Mouse (Mus musculus): ENCODE measurements around the gene Uqcr11. TPM values are rescaled to one million over a fixed set of nuclear protein-coding genes. Genes with fewer than 3 reads are reported as not detected.

Uqcr11 gene
- polyA plus RNA-seq, 2 experiments = 707 to 718 TPM

DNA sequence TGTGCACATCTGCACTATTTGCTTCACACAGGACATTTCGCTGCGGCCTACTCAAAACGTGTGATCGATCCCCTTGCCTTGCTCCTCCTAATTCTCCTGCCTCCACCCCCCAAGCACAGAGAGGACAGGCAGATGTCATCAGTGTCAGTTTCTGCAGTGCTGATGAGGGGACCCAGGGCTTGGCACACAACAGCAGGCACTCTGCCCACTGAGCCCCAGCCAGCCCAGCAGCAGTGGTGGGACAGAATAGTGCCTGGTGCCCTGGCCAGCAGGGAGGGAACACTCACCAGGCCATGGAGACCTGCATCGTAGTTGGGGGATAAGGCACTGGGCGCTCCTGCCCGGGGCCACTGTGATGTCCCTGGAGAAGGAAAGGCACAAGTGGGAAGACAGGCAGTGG is 8.9 kb upstream of the Uqcr11 start:
- ATAC-seq (ENCODE audit: low FRiP score, low read depth) (no peak), DNase-seq (ENCODE audit: low spot score) (no peak)
- no peak overlapping the region for H3K27ac ChIP-seq (replicated peaks; ENCODE audit: low read depth, low read length)
- no peak for TF ChIP-seq POLR2A (IDR thresholded peaks at IDR 0.05; ENCODE audit: borderline replicate concordance, extremely low read depth, insufficient read depth, insufficient read length)
- WGBS = 93% methylated on average over 7 of the region's 7 CpGs
- no peak overlapping the region for H3K9ac ChIP-seq (ENCODE audit: low read depth, low read length, severe bottlenecking)
- H3K4me2 ChIP-seq (replicated peaks; ENCODE audit: low read depth, low read length, severe bottlenecking) = no peak overlapping the region
- H3K4me1 ChIP-seq (ENCODE audit: control insufficient read depth, insufficient read depth, low read length) = no peaks in the 10 kb centered on the region
- no peaks in the 10 kb centered on the region for H3K9me3 ChIP-seq (ENCODE audit: control insufficient read depth, low read length)
- no peaks in the 10 kb centered on the region for H3K27me3 ChIP-seq (ENCODE audit: control insufficient read depth, insufficient read depth, low read length)
- H3K36me3 ChIP-seq (ENCODE audit: control insufficient read depth, insufficient read depth, low read length) = peaks cover 99% of the 10 kb centered on the region
- H3K4me3 ChIP-seq (replicated peaks; ENCODE audit: low read length) = no peak overlapping the region

DNA sequence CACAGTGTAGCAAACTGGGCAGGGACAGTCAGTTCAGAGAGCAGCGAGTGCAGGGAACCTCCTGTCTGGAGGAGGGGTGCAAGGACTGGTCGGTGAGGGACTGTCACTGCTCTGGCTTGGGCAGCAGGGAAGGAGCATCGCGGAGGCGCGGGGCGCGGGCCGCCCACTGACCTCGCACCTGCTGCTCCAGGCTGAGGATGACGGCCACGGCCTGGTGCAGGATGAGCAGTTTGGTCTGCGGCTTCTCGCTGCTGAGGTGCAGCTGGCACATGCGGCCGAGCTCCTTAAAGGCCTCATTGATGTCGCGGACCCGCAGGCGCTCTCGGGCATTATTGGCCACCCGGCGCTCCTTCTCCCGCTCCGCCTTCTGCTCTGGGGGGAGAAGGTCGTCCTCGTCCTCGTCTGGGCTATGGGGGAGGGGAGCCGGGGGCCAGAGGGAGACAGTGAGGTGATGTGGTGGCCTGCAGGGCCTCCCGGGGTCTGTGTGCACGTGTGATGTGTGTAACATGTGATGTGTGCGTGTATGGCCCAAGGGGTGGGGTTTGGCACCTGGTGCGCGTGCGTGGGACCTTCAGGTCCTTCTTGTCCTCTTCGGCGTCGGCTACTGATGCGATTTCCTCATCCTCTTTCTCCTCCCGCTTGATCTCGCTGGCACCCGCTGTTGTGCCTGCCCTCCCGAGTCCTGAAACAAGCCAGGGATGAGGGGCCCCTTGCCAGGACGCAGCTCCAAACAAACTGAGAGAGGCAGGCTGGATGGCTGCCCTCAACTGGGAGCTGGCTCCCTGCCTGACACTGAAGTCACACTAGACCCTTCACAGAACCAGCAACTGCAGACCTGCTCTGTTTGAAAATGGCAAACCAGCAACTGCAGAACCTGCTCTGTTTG is 6.3 kb upstream of the Uqcr11 start:
- H3K4me3 ChIP-seq (replicated peaks; ENCODE audit: low read length) = no peak overlapping the region
- 86% methylated on average over 44 of the region's 44 CpGs for WGBS
- DNase-seq (ENCODE audit: low spot score) = no peak

DNA sequence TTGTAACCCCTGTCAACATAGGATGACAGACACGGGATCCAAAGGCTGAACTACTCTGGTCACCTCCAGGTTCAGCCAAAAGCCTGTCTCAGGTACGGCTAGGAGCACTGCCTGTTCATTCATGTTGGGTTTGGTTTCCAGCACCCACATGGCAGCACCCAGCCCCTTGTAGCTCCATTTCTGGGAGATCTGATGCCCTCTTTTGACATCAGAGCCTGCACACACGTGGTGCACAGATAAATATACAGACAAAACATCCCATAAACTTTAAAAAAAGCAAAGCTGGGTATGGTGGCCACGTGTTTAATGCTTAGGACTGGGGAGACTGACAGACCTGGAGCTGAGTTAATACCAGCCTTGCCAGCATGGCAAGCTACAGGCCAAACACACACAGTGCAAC is 1.3 kb upstream of the Uqcr11 start:
- Histone ChIP-seq H3K9me3 (ENCODE audit: control insufficient read depth, low read length) (no peaks in the 10 kb centered on the region), H3K9ac (ENCODE audit: low read depth, low read length, severe bottlenecking) (no peak overlapping the region), H3K27me3 (ENCODE audit: control insufficient read depth, insufficient read depth, low read length) (no peaks in the 10 kb centered on the region), H3K4me2 (replicated peaks; ENCODE audit: low read depth, low read length, severe bottlenecking) (no peak overlapping the region), H3K4me3 (replicated peaks; ENCODE audit: low read length) (0 out of 2 replicates have a peak overlapping the region, but pooled peaks have one; percentile 85), H3K36me3 (ENCODE audit: control insufficient read depth, insufficient read depth, low read length) (peaks cover 53% of the 10 kb centered on the region), H3K27ac (replicated peaks; ENCODE audit: low read depth, low read length) (no peak overlapping the region), H3K4me1 (ENCODE audit: control insufficient read depth, insufficient read depth, low read length) (peaks cover 13% of the 10 kb centered on the region)
- DNase-seq (ENCODE audit: low spot score) (no peak), ATAC-seq (ENCODE audit: low FRiP score, low read depth) (no peak)
- no peak for TF ChIP-seq POLR2A (IDR thresholded peaks at IDR 0.05; ENCODE audit: borderline replicate concordance, extremely low read depth, insufficient read depth, insufficient read length)
- WGBS = 37% methylated on average over 4 of the region's 4 CpGs

More for the DNA sequence above, 6.3 kb upstream of the Uqcr11 start:
- no peak for ATAC-seq (ENCODE audit: low FRiP score, low read depth)
- no peak overlapping the region for H3K4me2 ChIP-seq (replicated peaks; ENCODE audit: low read depth, low read length, severe bottlenecking)
- H3K27me3 ChIP-seq (ENCODE audit: control insufficient read depth, insufficient read depth, low read length) = no peaks in the 10 kb centered on the region
- H3K4me1 ChIP-seq (ENCODE audit: control insufficient read depth, insufficient read depth, low read length) = no peaks in the 10 kb centered on the region
- no peak for TF ChIP-seq POLR2A (IDR thresholded peaks at IDR 0.05; ENCODE audit: borderline replicate concordance, extremely low read depth, insufficient read depth, insufficient read length)
- H3K9ac ChIP-seq (ENCODE audit: low read depth, low read length, severe bottlenecking) = no peak overlapping the region
- no peaks in the 10 kb centered on the region for H3K9me3 ChIP-seq (ENCODE audit: control insufficient read depth, low read length)
- no peak overlapping the region for H3K27ac ChIP-seq (replicated peaks; ENCODE audit: low read depth, low read length)
- peaks cover 90% of the 10 kb centered on the region for H3K36me3 ChIP-seq (ENCODE audit: control insufficient read depth, insufficient read depth, low read length)

DNA sequence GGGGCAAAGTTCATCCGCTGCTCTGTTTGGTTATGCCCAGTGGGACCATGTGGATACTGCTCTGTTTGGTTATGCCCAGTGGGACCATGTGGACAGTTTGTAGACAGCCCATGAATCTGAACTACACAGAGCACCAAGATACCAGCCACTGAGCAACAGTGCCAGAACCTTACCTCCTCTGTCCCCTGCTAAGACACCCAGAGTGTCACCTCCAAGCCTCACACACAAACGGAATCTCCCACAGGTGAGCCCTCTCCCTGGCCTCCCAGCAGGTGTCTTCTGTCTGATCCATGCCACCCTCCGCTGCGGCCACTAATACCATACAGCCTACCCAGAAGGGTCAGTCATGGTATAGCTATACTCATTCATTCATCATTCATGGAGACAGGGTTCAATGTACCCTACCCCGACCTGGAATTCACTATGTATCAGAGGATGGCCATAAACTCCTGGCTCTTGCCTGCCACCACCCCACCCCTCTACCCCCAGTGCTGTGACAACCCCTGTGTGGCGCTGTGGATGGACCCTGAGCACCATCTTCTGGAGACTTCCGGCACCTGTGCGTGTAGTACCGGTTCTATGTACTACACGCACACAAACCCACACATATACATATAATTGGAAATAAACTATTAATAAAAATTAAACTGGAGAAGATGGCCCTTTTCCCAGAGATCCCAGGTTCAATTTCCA is 1.0 kb downstream of the Uqcr11 start:
- WGBS = 59% methylated on average over 10 of the region's 10 CpGs

DNA sequence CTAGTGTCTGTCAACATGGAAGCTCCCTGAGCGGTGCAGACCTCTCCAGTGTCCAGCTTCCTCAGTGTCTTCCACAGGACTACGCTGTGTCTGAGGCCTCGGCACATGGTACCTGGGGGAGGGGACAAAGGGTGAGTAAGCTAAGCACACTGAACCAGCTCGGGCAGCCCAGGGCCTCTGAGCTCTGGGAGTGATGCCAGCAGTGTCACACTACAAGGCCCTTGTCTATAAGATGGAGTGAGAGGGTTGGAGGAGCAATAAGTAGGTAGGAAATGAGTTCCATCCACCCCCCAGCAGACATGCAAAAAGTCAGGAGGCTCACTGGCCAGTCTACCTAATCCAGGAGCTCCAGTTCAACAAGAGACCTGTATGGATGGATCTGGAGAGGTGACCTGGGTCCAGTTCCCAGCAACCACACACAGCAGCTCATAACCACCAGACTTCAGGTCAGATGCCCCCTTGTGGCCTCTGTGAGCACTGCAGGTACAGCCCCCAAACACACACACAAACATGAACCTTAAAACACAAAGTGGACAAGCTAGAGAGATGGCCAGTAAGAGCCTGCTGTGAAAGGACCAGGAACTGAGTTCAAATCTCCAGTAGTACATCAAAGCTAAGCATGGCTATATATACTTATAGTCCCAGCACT is 3.5 kb downstream of the Uqcr11 start:
- no peak for ATAC-seq (ENCODE audit: low FRiP score, low read depth)
- 93% methylated on average over 4 of the region's 4 CpGs for WGBS
- no peak overlapping the region for H3K4me3 ChIP-seq (replicated peaks; ENCODE audit: low read length)
- DNase-seq (ENCODE audit: low spot score) = no peak
- no peaks in the 10 kb centered on the region for H3K27me3 ChIP-seq (ENCODE audit: control insufficient read depth, insufficient read depth, low read length)
- H3K9me3 ChIP-seq (ENCODE audit: control insufficient read depth, low read length) = no peaks in the 10 kb centered on the region
- TF ChIP-seq POLR2A (IDR thresholded peaks at IDR 0.05; ENCODE audit: borderline replicate concordance, extremely low read depth, insufficient read depth, insufficient read length) = no peak
- no peak overlapping the region for H3K4me2 ChIP-seq (replicated peaks; ENCODE audit: low read depth, low read length, severe bottlenecking)
- H3K27ac ChIP-seq (replicated peaks; ENCODE audit: low read depth, low read length) = no peak overlapping the region
- H3K9ac ChIP-seq (ENCODE audit: low read depth, low read length, severe bottlenecking) = no peak overlapping the region
- peaks cover 19% of the 10 kb centered on the region for H3K4me1 ChIP-seq (ENCODE audit: control insufficient read depth, insufficient read depth, low read length)
- H3K36me3 ChIP-seq (ENCODE audit: control insufficient read depth, insufficient read depth, low read length) = peaks cover 32% of the 10 kb centered on the region

More for the DNA sequence above, 1.0 kb downstream of the Uqcr11 start:
- Histone ChIP-seq H3K36me3 (ENCODE audit: control insufficient read depth, insufficient read depth, low read length) (peaks cover 50% of the 10 kb centered on the region), H3K27me3 (ENCODE audit: control insufficient read depth, insufficient read depth, low read length) (no peaks in the 10 kb centered on the region), H3K27ac (replicated peaks; ENCODE audit: low read depth, low read length) (no peak overlapping the region), H3K4me1 (ENCODE audit: control insufficient read depth, insufficient read depth, low read length) (peaks cover 13% of the 10 kb centered on the region), H3K9me3 (ENCODE audit: control insufficient read depth, low read length) (no peaks in the 10 kb centered on the region), H3K9ac (ENCODE audit: low read depth, low read length, severe bottlenecking) (peak overlapping the region; percentile 77), H3K4me2 (replicated peaks; ENCODE audit: low read depth, low read length, severe bottlenecking) (peak overlapping the region; percentile 83), H3K4me3 (replicated peaks; ENCODE audit: low read length) (peak overlapping the region; percentile 85)
- DNase-seq (ENCODE audit: low spot score) (no peak), ATAC-seq (ENCODE audit: low FRiP score, low read depth) (no peak)
- no peak for TF ChIP-seq POLR2A (IDR thresholded peaks at IDR 0.05; ENCODE audit: borderline replicate concordance, extremely low read depth, insufficient read depth, insufficient read length)
